Mouse (Mus musculus) olfactory bulb, adult 2 months (tissue): ENCODE results near the gene Klhl41.

Source experiments
- CTCF ChIP-seq: fragments of 200-500 bp; IDR thresholded peaks from 2 replicates; pipeline ENCODE4 v1.5.1; 2012; ENCODE audit warnings: low read depth, mild to moderate bottlenecking, low read length, moderate library complexity; ENCODE audit not compliant: insufficient read depth
- POLR2A ChIP-seq: fragments of 200-500 bp; IDR thresholded peaks from 2 replicates; pipeline ENCODE4 v1.6.1; 2012; ENCODE audit warnings: mild to moderate bottlenecking, low read depth, low read length, moderate library complexity; ENCODE audit not compliant: insufficient read depth

GRCm38 (mm10) chr2:69712171-69712570, 42.3 kb downstream of the Klhl41 start:
- TF ChIP-seq CTCF (no peak), POLR2A (no peak)
